Mouse (Mus musculus) T-helper 17 cell (primary cell): ENCODE measurements at regions not wholly inside any gene's neighbourhood (a gene's known extent, or its start where the extent isn't known, plus 50 kb on each side); places are given as distances from the start of the nearest gene placed in this dataset.

Experiments
- in situ Hi-C, 2 experiments: fragments of 300-600 bp; cut with MboI, MseI; formaldehyde crosslinking; loops; 1 replicate in 1 of 2; 2 replicates in 1 of 2; pipeline ENCODE4 v1.15.1; 2025; ENCODE audit warnings: high pct_unique_total_duplicates in 2 of 2

- in situ Hi-C loops: no loop called here
Observed at GRCm38 (mm10) chr1:57572097-57572496, 165.2 kb upstream of the Tyw5 start.

GRCm38 (mm10) chr1:57573829-57574228 lies 166.9 kb upstream of the Tyw5 start:
- in situ Hi-C loops: no loop called here

- in situ Hi-C loops: no loop called here
Observed at GRCm38 (mm10) chr1:57574530-57574929, 167.6 kb upstream of the Tyw5 start.

- in situ Hi-C loops: no loop called here
Observed at GRCm38 (mm10) chr1:57576066-57576753, 169.3 kb upstream of the Tyw5 start.

- in situ Hi-C loops: no loop called here
Observed at GRCm38 (mm10) chr1:57579086-57579485, 172.2 kb upstream of the Tyw5 start.

- in situ Hi-C loops: no loop called here
Observed at GRCm38 (mm10) chr1:57593707-57594589, 180.0 kb upstream of the Spats2l start.

- in situ Hi-C loops: no loop called here
Observed at GRCm38 (mm10) chr1:57594815-57595214, 179.1 kb upstream of the Spats2l start.

- in situ Hi-C loops: no loop called here
Observed at GRCm38 (mm10) chr1:57600951-57601350, 173.0 kb upstream of the Spats2l start.

- in situ Hi-C loops: no loop called here
Observed at GRCm38 (mm10) chr1:57605525-57605924, 168.4 kb upstream of the Spats2l start.

- in situ Hi-C loops: no loop called here
Observed at GRCm38 (mm10) chr1:57606060-57606683, 167.8 kb upstream of the Spats2l start.

- in situ Hi-C loops: no loop called here
Observed at GRCm38 (mm10) chr1:57607026-57607425, 166.9 kb upstream of the Spats2l start.

- in situ Hi-C loops: no loop called here
Observed at GRCm38 (mm10) chr1:57607626-57608422, 166.1 kb upstream of the Spats2l start.

- in situ Hi-C loops: no loop called here
Observed at GRCm38 (mm10) chr1:57608423-57608679, 165.6 kb upstream of the Spats2l start.

- in situ Hi-C loops: no loop called here
Observed at GRCm38 (mm10) chr1:57609307-57609706, 164.7 kb upstream of the Spats2l start.

GRCm38 (mm10) chr1:57612171-57612570 lies 161.8 kb upstream of the Spats2l start:
- in situ Hi-C loops: no loop called here

- in situ Hi-C loops: no loop called here
Observed at GRCm38 (mm10) chr1:57612931-57613804, 160.8 kb upstream of the Spats2l start.

- in situ Hi-C loops: no loop called here
Observed at GRCm38 (mm10) chr1:57615155-57615554, 158.8 kb upstream of the Spats2l start.

- in situ Hi-C loops: no loop called here
Observed at GRCm38 (mm10) chr1:57617316-57617715, 156.6 kb upstream of the Spats2l start.

- in situ Hi-C loops: no loop called here
Observed at GRCm38 (mm10) chr1:57622561-57622960, 151.4 kb upstream of the Spats2l start.

GRCm38 (mm10) chr1:57633986-57634385 lies 140.0 kb upstream of the Spats2l start:
- in situ Hi-C loops: loop anchor here in 1 of 2 experiments (10.0 kb wide), 1 partner anchor 611 kb away; no protein-coding TSS in a partner anchor

- in situ Hi-C loops: no loop called here
Observed at GRCm38 (mm10) chr1:57642131-57642530, 131.8 kb upstream of the Spats2l start.
